Mouse (Mus musculus) spleen, adult 2 months (tissue): Measurements from ENCODE around the gene Loxl1.

Source experiments
- CTCF ChIP-seq: fragments of 200-500 bp; IDR thresholded peaks from 2 replicates; pipeline ENCODE4 v1.5.1; 2011; ENCODE audit warnings: mild to moderate bottlenecking, inconsistent platforms; ENCODE audit not compliant: insufficient read depth, insufficient read length, insufficient replicate concordance; ENCODE audit errors: extremely low read depth
- POLR2A ChIP-seq: fragments of 200-500 bp; IDR thresholded peaks from 2 replicates; pipeline ENCODE4 v1.6.1; 2011; ENCODE audit warnings: low read depth, low read length, inconsistent platforms

GRCm38 (mm10) chr9:58308395-58308794 lies 4.6 kb downstream of the Loxl1 start:
- TF ChIP-seq CTCF (no peak), POLR2A (no peak)
